Mouse (Mus musculus): ENCODE measurements at regions not wholly inside any gene's neighbourhood (a gene's known extent, or its start where the extent isn't known, plus 50 kb on each side); places are given as distances from the start of the nearest gene placed in this dataset.

DNA sequence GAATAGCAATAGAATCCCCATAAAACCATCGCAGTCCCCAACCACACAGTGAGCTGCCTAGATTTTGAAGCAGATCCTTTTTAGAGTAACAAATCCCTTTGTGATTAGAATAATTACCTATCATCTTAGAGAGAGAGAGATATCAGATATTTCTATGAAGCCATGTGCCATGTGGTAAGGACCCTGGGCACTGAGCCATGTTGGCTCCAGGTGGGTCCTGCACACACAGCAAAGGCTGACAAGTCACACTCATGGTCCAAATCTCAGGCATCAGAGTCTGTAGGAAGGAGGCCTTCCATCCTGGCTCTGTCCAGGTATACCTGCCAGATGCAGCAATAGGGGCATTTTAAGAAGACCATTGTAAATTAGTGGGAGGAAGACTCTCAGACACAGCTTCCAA is 73.6 kb upstream of the Mrps9 start:
- no peak overlapping the region for H3K27ac ChIP-seq (ENCODE audit: insufficient read depth, low read length)
- H3K4me3 ChIP-seq (ENCODE audit: insufficient read depth, low read length), result no peak overlapping the region
- peaks cover 3% of the 10 kb centered on the region; the same call in 1 of the 2 replicates for H3K4me1 ChIP-seq (ENCODE audit: control insufficient read depth, insufficient read depth, low read length)
- no peak for TF ChIP-seq POLR2A (IDR thresholded peaks at IDR 0.05; ENCODE audit: extremely low read depth, insufficient read depth, low read length)
- no peak for TF ChIP-seq CTCF (IDR thresholded peaks at IDR 0.05; ENCODE audit: extremely low read depth, insufficient read depth, low read length)

DNA sequence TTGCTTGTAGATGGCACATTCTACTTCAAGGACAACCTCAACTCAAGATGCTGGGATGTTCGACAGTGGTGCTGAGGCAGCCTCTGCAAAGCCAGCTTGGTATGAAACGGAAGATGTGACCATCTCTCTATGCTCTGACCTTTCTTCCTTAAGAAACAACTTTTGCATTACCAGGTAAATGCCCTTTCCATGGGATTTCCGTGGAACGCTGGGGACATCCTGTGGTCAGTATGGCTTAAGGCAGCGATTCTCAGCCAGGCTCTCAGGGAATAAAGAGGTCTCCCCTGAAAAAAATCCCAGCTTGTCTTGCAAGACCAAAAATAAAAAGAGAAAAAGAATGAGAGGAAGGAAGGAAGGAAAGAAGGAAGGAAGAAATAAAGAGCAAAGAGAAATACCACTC is 71.3 kb upstream of the Mrps9 start:
- Histone ChIP-seq H3K27ac (ENCODE audit: insufficient read depth, low read length) (no peak overlapping the region), H3K4me1 (ENCODE audit: control insufficient read depth, insufficient read depth, low read length) (no peaks in the 10 kb centered on the region), H3K4me3 (ENCODE audit: insufficient read depth, low read length) (no peak overlapping the region)
- no peak for TF ChIP-seq POLR2A (IDR thresholded peaks at IDR 0.05; ENCODE audit: extremely low read depth, insufficient read depth, low read length)
- TF ChIP-seq CTCF (IDR thresholded peaks at IDR 0.05; ENCODE audit: extremely low read depth, insufficient read depth, low read length), result peak; percentile 66

DNA sequence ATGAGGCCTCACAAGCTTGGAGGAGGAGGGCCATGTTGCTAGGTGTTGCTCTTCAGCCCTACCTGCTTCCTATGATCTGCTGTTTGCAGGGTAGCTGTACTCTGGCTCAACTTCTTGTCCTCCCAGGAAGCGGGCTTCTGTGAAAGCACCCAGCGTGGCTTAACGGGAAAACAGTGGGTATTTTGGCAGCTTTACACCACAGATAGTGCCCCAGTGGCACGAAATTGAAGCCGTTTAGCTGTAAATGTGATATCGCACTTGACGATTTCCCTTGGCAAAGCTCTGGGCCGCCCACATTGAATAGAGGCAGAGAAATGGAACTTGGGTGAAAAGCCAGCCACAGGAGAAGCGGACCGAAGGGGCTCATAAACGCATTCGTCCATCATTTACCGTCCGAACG is 70.8 kb upstream of the Mrps9 start:
- Histone ChIP-seq H3K4me3 (ENCODE audit: insufficient read depth, low read length) (no peak overlapping the region), H3K27ac (ENCODE audit: insufficient read depth, low read length) (no peak overlapping the region), H3K4me1 (ENCODE audit: control insufficient read depth, insufficient read depth, low read length) (no peaks in the 10 kb centered on the region)
- no peak for TF ChIP-seq CTCF (IDR thresholded peaks at IDR 0.05; ENCODE audit: extremely low read depth, insufficient read depth, low read length)
- TF ChIP-seq POLR2A (IDR thresholded peaks at IDR 0.05; ENCODE audit: extremely low read depth, insufficient read depth, low read length), result no peak

DNA sequence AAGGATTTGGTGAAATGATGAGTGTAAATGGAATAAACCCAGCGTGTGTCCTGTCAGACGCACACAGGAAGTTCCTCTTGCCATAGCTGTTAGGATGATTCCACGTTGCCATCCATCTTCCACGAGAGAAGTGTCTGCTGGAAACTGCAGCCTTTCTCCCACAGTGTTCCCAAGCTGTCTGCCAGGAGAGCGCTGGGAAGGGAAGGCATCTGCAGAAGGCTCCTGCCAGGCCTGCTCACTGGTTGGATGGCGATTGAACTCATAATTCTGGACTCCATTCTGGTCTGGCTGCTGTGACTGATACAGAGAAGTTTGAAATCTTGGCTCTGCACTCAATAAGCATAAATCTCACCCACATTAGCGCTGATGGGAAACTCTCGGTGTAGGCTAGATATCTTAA is 69.5 kb upstream of the Mrps9 start:
- no peak for TF ChIP-seq CTCF (IDR thresholded peaks at IDR 0.05; ENCODE audit: extremely low read depth, insufficient read depth, low read length)
- no peak for TF ChIP-seq POLR2A (IDR thresholded peaks at IDR 0.05; ENCODE audit: extremely low read depth, insufficient read depth, low read length)
- Histone ChIP-seq H3K4me3 (ENCODE audit: insufficient read depth, low read length) (no peak overlapping the region), H3K4me1 (ENCODE audit: control insufficient read depth, insufficient read depth, low read length) (no peaks in the 10 kb centered on the region), H3K27ac (ENCODE audit: insufficient read depth, low read length) (no peak overlapping the region)

DNA sequence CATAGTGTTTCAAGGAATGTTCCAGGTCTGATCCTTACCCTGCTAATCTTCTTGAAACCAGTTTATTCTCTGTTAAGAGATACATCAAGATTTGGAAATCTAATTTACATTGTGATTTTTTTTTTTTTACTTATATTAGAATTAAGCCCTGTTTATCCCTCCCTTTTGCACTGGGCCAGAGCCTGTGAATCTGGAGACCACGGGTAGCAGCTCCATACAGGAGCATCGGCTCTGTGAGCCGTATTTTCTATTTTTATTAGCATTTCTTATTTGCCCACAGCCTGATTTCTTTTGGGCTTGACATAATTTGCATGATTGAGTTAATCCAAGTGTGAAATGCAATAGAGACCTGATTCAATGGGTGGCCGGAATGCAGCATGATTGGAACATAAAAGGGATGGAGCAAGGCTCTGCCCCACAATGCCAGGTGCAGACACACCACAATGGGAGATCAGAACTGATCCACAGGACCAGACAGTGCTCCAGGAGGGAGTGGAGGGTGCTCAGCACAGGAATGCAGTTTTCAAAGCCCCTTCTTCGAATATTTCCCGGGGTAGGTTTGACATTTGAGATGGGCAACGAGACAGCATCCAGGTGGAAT is 67.9 kb upstream of the Mrps9 start:
- Histone ChIP-seq H3K27ac (ENCODE audit: insufficient read depth, low read length) (no peak overlapping the region), H3K4me3 (ENCODE audit: insufficient read depth, low read length) (no peak overlapping the region), H3K4me1 (ENCODE audit: control insufficient read depth, insufficient read depth, low read length) (no peaks in the 10 kb centered on the region)
- no peak for TF ChIP-seq CTCF (IDR thresholded peaks at IDR 0.05; ENCODE audit: extremely low read depth, insufficient read depth, low read length)
- no peak for TF ChIP-seq POLR2A (IDR thresholded peaks at IDR 0.05; ENCODE audit: extremely low read depth, insufficient read depth, low read length)

DNA sequence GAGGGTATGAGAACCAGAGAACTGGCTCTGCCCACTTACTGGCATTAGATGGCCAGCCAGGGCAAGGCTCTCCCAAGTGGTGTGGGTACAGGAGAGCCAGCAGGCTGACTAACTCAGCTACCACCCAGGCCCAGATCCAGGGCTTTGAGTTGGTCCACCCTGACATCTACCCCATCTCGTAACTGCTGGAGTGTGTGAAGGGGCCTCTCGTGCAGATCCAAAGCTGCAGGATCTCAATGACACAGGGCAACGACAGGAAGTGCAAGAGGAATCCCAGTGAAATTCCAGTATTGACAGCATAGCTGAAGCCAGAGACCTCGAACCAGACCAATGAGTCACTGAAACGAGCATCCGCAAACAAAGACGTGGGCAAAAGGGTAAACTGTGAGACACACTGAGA is 63.8 kb upstream of the Mrps9 start:
- no peak overlapping the region for H3K4me3 ChIP-seq (ENCODE audit: insufficient read depth, low read length)
- H3K27ac ChIP-seq (ENCODE audit: insufficient read depth, low read length), result no peak overlapping the region
- no peak for TF ChIP-seq POLR2A (IDR thresholded peaks at IDR 0.05; ENCODE audit: extremely low read depth, insufficient read depth, low read length)
- TF ChIP-seq CTCF (IDR thresholded peaks at IDR 0.05; ENCODE audit: extremely low read depth, insufficient read depth, low read length), result no peak
- H3K4me1 ChIP-seq (ENCODE audit: control insufficient read depth, insufficient read depth, low read length), result no peaks in the 10 kb centered on the region

DNA sequence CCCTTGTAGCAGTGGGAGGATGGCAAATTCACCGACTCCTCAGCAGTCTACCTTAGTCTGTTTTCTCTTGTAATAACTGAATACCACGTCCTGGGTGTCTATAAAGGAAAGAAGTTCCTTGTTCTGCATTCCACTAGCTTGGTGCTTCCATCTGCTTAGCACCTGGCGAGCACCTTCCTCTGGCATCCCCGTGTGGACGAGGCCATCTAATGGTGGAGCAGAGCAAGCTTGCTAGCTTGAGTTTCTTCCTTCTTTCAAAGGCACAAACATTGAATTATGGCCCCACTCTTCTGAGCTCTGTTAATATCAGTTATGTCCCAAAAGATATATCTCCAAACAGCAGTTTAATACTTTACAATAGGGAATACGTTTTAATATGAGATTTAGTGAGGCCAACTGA is 62.6 kb upstream of the Mrps9 start:
- TF ChIP-seq CTCF (IDR thresholded peaks at IDR 0.05; ENCODE audit: extremely low read depth, insufficient read depth, low read length) (peak; percentile 36), POLR2A (IDR thresholded peaks at IDR 0.05; ENCODE audit: extremely low read depth, insufficient read depth, low read length) (no peak)
- Histone ChIP-seq H3K4me1 (ENCODE audit: control insufficient read depth, insufficient read depth, low read length) (no peaks in the 10 kb centered on the region), H3K4me3 (ENCODE audit: insufficient read depth, low read length) (no peak overlapping the region), H3K27ac (ENCODE audit: insufficient read depth, low read length) (no peak overlapping the region)
